Mouse (Mus musculus): ENCODE measurements around the gene Tfpt.
A peak's percentile ranks its signal among the peaks of the same experiment; 100 is the strongest.
"Not testable (repeated sequence)": the region's sequence is repeated elsewhere in the genome, so short reads cannot be mapped to it uniquely, and the experiment has no call there.

Gene Tfpt

GRCm38 (mm10) chr7:3617242-3617995, 12.3 kb downstream of the Tfpt start, which contains the start of gene Ndufa3:
Ndufa3 (plus strand) TSS chr7:3617373.
- DNase-seq (ENCODE audit: extremely low spot score, low spot score): peak; percentile 73

GRCm38 (mm10) chr7:3616389-3617241, 13.1 kb downstream of the Tfpt start:
- no peak for DNase-seq (ENCODE audit: extremely low spot score, low spot score)

DNA sequence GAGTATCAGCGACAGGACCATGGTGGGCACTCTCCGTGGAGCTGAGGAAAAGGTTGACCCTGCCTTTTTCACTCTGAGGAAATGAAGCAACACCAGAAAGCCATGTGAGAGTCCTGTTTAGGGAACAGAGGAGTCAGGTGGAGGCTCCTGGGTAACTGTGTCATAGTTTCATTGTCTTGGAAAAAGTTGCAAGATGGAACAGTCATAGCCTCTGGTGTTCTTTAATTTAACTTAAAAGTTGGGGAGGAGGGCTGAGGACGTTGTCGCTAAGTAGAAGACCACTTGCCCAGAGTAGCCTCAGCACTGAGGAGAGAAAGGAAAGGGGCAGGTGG, 13.7 kb downstream of the Tfpt start, which contains the start of gene Oscar:
Gene Oscar (minus strand): TSS at position 101 of the 332 bp plus-strand sequence.
- DNase-seq (ENCODE audit: extremely low spot score, low spot score): no peak

DNA sequence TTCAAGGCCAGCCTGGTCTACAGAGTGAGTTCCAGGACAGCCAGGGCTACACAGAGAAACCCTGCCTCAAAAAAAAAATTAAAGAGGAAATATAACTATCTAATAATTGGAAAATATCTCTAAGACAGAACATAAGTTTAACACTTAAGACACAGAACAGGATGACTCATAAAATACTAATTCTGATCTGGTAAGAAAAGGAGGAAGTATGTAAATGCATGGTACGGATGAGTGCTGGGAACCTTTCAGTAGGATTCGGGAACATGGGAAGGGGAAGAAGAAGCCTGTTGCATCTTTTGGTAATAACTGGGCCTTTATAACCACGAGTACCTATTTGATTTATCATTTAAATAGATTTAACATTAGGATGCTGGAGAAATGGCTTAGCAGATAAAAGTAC, 15.7 kb downstream of the Tfpt start:
- no peak for DNase-seq (ENCODE audit: extremely low spot score, low spot score)

- DNase-seq (ENCODE audit: extremely low spot score, low spot score): no peak
Measured at GRCm38 (mm10) chr7:3611006-3611405, 18.7 kb downstream of the Tfpt start.

GRCm38 (mm10) chr7:3610437-3610836, 19.3 kb downstream of the Tfpt start:
- DNase-seq (ENCODE audit: extremely low spot score, low spot score): no peak

DNA sequence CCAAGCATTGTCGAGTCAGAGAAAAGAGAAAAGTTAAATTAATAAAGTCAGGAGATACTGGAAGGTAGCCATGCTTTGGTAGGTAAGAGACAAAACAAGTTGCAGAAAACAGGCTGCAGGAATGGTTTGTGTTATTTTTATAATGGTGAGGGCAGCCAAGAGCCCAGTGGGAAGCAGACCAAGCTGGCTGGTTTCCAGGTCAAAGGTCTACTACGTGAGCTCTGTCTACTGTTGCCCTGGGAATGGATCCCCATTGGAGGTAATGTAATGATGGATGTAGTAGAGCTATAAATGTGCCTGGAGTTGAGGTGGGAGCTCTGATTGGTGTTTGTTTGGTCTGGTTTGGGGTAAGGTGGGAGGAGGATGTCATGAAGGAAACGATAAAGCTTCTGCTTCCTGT, 20.6 kb downstream of the Tfpt start:
- DNase-seq (ENCODE audit: extremely low spot score, low spot score): no peak

- no peak for DNase-seq (ENCODE audit: extremely low spot score, low spot score)
Measured at GRCm38 (mm10) chr7:3608668-3609067, 21.1 kb downstream of the Tfpt start.

DNA sequence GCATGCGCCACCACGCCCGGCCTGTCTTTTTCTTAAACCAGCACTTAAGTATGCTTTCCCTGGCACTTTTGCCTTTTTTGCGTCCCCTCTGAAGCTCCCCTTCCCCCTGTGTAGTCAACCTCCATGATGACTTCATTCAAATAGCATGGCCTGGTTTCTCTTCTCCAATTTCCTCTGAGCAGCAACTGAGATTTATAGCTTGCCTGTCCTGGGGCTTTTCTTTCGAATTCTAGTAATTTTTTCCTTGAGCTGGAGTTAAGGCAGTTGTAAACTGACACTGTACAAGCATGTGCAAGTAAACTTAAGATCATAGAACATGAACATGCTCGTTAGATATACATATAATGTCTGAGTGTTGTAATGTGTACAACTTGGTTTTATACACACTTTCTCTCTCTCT, 22.3 kb downstream of the Tfpt start:
- DNase-seq (ENCODE audit: extremely low spot score, low spot score): no peak

DNA sequence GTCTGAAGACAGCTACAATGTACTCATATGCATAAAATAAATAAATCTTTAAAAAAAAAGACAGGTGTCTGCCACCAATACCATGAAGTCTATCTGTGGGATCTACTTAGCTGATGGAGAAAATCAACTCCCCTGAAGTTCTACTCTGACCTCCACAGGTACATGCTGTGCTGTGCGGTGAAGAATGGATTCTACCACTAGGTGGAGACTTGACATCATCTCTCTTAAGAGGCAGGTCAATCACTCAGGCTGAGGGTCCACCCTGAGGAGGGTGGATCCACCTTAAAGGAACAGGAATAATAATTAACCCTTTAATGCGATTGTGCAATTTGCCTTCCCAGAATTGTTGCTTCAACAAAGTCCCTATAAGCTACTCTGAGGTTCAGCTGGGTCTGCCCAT, 22.9 kb downstream of the Tfpt start:
- no peak for DNase-seq (ENCODE audit: extremely low spot score, low spot score)

DNA sequence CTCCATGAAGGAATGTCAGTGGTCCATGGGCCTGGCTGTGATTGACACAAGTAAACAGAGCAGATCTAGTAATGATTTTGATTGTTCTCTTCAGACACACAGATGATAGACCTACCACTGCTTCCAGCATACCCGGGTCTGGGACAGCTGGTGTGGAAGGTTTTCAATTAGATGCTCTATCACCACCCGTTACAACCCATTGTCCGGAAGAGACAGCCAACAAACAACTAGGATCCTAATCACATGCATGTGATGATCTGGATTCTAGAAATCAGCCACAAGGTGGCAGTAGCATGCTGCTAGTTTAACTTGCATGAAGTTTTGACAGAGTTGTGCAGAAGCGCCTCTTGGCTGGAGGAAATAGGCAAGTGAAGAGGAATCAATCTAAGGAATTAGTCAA, 28.6 kb downstream of the Tfpt start:
- peak; percentile 51 for DNase-seq (ENCODE audit: extremely low spot score, low spot score)

DNA sequence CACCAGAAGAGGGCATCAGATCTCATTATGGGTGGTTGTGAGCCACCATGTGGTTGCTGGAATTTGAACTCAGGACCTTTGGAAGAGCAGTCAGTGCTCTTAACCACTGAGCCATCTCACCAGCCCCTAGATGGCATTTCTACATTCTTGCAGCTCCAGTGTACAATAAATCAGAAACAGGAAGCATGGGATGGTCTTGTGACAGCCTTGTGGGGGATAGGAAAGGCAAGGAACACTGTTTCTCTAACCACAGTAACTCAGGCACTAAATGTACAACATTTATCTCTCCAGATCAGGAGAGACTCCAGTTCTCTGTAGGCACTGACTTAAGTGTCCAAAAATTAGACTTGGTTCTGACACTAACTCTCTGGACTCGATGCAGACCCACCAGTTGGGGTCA, 32.0 kb downstream of the Tfpt start:
- not testable (repeated sequence) for DNase-seq (ENCODE audit: extremely low spot score, low spot score)

DNA sequence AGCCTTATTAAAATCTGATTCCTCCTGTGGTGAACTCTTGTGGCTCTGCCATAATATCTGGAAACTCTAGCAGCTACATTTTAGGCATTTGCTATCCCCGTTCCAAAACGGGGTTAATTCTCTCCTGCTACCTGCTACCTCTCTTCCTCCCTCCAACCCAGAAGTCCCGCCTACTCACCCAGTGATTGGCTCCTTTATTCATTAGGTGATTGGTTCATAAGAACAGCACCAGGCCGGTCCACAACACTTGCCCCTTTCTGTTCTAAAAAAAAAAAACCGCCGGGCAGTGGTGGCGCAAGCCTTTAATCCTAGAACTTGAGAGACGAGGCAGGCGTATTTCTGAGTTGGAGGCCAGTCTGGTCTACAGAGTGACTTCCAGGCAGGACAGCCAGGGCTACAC, 34.6 kb downstream of the Tfpt start:
- no peak for DNase-seq (ENCODE audit: extremely low spot score, low spot score)

- no peak for DNase-seq (ENCODE audit: extremely low spot score, low spot score)
Measured at GRCm38 (mm10) chr7:3594686-3595085, 35.0 kb downstream of the Tfpt start.

GRCm38 (mm10) chr7:3593855-3594254, 35.9 kb downstream of the Tfpt start:
- no peak for DNase-seq (ENCODE audit: extremely low spot score, low spot score)

- no peak for DNase-seq (ENCODE audit: extremely low spot score, low spot score)
Measured at GRCm38 (mm10) chr7:3591534-3591933, 38.2 kb downstream of the Tfpt start.

DNA sequence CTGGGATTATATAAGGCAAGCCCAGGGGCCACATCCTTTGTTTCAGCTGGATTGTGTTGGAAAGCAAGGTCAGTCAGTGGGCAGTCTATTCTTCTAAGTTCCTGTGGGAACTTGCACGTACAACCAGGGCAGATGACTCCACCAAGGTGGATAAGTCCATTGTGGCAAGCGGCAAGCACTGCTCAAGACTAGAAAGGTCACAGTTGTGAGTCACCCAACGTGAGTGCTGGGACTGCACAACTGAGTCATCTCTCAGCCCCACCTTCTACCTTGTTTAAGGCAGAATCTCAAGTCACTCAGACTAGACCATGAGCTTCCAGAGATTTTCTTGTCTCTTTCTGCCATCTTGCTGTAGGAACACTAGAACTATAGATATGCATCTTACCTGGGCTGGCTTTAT, 39.2 kb downstream of the Tfpt start:
- no peak for DNase-seq (ENCODE audit: extremely low spot score, low spot score)

DNA sequence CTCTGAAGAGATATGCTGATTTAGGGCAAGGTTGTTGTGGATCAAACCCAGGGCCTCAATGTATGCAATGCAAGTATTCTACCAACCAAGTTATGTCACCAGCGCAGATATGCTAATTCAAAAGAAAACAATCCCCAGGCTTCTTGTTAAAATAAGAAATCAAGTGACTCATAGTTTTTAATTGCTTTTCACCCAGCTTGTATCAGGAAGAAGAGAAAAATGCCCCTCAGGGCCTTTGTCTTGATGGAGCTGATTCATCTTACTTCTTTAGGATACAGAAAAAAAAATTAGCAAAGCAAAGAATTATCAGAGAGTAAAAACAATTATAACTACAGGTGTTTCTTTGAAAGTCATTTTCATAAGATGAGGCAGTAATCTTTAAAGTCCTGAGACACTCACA, 42.4 kb downstream of the Tfpt start:
- DNase-seq (ENCODE audit: extremely low spot score, low spot score): no peak

- DNase-seq (ENCODE audit: extremely low spot score, low spot score): no peak
Measured at GRCm38 (mm10) chr7:3586255-3586654, 43.5 kb downstream of the Tfpt start.

DNA sequence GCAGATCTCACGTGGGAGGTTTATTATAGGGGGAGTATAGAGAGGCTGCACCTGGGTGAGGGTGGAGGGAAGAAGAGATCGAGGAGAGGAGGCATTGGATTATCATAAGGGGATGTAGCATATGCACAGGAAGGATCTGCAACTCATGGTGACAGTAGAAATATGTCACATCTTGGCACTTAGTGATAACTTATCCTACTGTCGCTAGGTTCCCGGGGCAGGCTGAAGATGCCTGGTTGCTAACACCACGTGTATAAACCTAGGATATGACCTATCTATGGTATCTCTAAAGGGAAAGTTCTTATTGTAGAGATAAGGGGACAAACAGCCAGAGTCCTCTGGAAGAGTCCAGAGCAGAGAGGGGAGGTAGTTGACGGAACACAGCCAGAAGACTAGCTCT, 44.0 kb downstream of the Tfpt start:
- DNase-seq (ENCODE audit: extremely low spot score, low spot score): no peak

- DNase-seq (ENCODE audit: extremely low spot score, low spot score): no peak
Measured at GRCm38 (mm10) chr7:3580029-3580428, 49.7 kb downstream of the Tfpt start.

GRCm38 (mm10) chr7:3578952-3579546, 50.7 kb downstream of the Tfpt start:
- no peak for DNase-seq (ENCODE audit: extremely low spot score, low spot score)
